8 mouse cellular contexts compared by ENCODE assay signal in genomic region chr3:95588604-95589086, GRCm38 (mm10). TPM values are rescaled to one million over a fixed set of nuclear protein-coding genes. Genes with fewer than 3 reads are reported as not detected.
DNase-seq lines count a peak whose midpoint lies in the region; ATAC-seq lines count a peak whose summit lies in the region.

Gene Golph3l, plus strand, starts transcription at chr3:95588934.

- no peaks in the 10 kb centered on the region for H3K36me3 ChIP-seq in hindbrain, embryonic 11.5 days (ENCODE audit: control insufficient read depth, insufficient read depth, low read length)

- peak; percentile 98 for DNase-seq in Muller cell, postnatal 12 days (ENCODE audit: inconsistent ontology term)
- DNase-seq in cerebellum, adult 9-11 months = peak; percentile 98
- DNase-seq in frontal cortex, adult 2 months (ENCODE audit: extremely low spot score in 1 of 2, low spot score in 1 of 2) = peak; percentile 98 to 99
- peak; percentile 89 for DNase-seq in hindbrain, embryonic 11.5 days (ENCODE audit: low spot score)
- peak; percentile 94 to 95 for DNase-seq in layer of hippocampus, postnatal 10 days (ENCODE audit: low spot score in 2 of 2)
- peak; percentile 97 for DNase-seq in lung, postnatal 10 days
- DNase-seq in ovary, postnatal 36 days (ENCODE audit: low spot score) = peak; percentile 86
- DNase-seq in thymus, postnatal 25 days = peak; percentile 95

- peak within 1 kb of the TSS; percentile 64 for H3K4me3 ChIP-seq in hindbrain, embryonic 11.5 days (ENCODE audit: low read depth, low read length)

- WGBS in hindbrain, embryonic 11.5 days = under 1% methylated on average over 12 of the region's 12 CpGs

- H3K4me1 ChIP-seq in hindbrain, embryonic 11.5 days (replicated peaks; ENCODE audit: control insufficient read depth, insufficient read depth, low read length) = no peaks in the 10 kb centered on the region

- peak within 1 kb of the TSS; percentile 52 for H3K4me2 ChIP-seq in hindbrain, embryonic 11.5 days (replicated peaks; ENCODE audit: low read depth, low read length)

- H3K27ac ChIP-seq in hindbrain, embryonic 11.5 days (ENCODE audit: low read depth, low read length) = no peak within 1 kb of the TSS

- ATAC-seq in hindbrain, embryonic 11.5 days (ENCODE audit: low FRiP score) = peak; percentile 100

- H3K9ac ChIP-seq in hindbrain, embryonic 11.5 days (ENCODE audit: low read depth, low read length) = peak within 1 kb of the TSS; percentile 64

- no peaks in the 10 kb centered on the region for H3K27me3 ChIP-seq in hindbrain, embryonic 11.5 days (ENCODE audit: control insufficient read depth, insufficient read depth, low read length)

- H3K9me3 ChIP-seq in hindbrain, embryonic 11.5 days (ENCODE audit: control insufficient read depth, low read length) = no peaks in the 10 kb centered on the region

RNA-seq across cellular contexts. Expression of gene Golph3l, which starts in this region (rescaled TPM):
- polyA plus RNA-seq in frontal cortex, adult 2 months (2012; rRNA removed) = 15.7 and 16.8 TPM in 2 replicates
- polyA plus RNA-seq in hindbrain, embryonic 11.5 days (2014; fragmentation: Nextera tagmentation; extraction: Ambion mirVana) = 43.1 and 43.2 TPM in 2 replicates
- 10 to 100 TPM; 19.4 to 21.9 TPM for total RNA-seq in layer of hippocampus, postnatal 10 days (2021)
